Mouse (Mus musculus): ENCODE results near the gene Emp2. TPM values are rescaled to one million over a fixed set of nuclear protein-coding genes. Genes with fewer than 3 reads are reported as not detected.

The Emp2 gene
- polyA plus RNA-seq, 1 experiment from 2014 or later = 48.4 TPM

DNA sequence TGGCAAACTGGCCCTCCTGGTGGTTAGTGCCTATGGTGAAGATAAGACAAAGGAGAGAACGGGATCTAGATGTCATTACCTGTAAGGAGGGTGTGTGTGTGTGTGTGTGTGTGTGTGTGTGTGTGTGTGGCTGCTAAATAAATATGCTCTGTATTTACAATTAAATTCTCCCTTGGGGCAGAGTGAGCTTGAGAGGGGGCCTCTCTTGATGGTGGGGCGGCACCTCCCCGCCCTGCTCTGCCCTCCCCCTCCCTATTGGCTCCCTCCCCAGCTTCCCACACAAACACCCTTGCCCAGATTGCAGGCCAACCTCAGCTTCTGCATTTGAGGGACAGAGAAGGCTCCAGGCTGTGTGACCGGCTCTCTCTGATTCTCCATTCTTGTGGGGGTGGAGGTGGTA lies 1.8 kb downstream of the Emp2 start:
- Histone ChIP-seq H3K9ac (no peak overlapping the region), H3K9me3 (no peaks in the 10 kb centered on the region), H3K27me3 (replicated peaks) (no peaks in the 10 kb centered on the region), H3K27ac (no peak overlapping the region), H3K4me1 (peaks cover 11% of the 10 kb centered on the region), H3K4me3 (replicated peaks) (0 out of 2 replicates have a peak overlapping the region, but pooled peaks have one; percentile 1), H3K36me3 (no peaks in the 10 kb centered on the region), H3K4me2 (peak overlapping the region; percentile 88; the same call in 1 of the 2 replicates)
- WGBS = 59% methylated on average over 4 of the region's 4 CpGs
- ATAC-seq (ENCODE audit: insufficient read depth, low FRiP score, low read depth) = no peak

DNA sequence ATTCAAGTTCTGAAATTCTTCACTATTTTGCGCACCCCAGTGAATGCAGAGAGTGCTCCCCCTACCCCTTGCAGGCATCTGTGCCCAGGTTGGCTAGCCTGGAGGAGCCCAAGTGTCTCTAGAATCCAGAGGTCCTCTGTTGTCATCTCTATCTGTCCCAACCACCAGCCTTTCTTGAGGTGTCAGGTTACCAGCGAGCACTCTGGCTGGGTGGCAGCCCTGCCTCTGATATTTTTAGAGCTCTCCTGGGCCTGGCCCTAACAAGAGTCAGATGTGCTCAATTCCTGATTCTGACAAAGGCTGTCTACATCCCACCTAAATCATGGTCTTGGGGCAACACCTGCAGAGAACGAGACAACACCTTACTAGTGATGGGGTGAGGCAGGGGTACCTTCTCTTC lies 2.7 kb downstream of the Emp2 start:
- Histone ChIP-seq H3K9ac (no peak overlapping the region), H3K4me1 (peaks cover 11% of the 10 kb centered on the region), H3K4me3 (replicated peaks) (no peak overlapping the region), H3K27ac (no peak overlapping the region), H3K9me3 (no peaks in the 10 kb centered on the region), H3K4me2 (no peak overlapping the region), H3K36me3 (no peaks in the 10 kb centered on the region), H3K27me3 (replicated peaks) (no peaks in the 10 kb centered on the region)
- ATAC-seq (ENCODE audit: insufficient read depth, low FRiP score, low read depth) = no peak
- WGBS = 55% methylated on average over 3 of the region's 3 CpGs

DNA sequence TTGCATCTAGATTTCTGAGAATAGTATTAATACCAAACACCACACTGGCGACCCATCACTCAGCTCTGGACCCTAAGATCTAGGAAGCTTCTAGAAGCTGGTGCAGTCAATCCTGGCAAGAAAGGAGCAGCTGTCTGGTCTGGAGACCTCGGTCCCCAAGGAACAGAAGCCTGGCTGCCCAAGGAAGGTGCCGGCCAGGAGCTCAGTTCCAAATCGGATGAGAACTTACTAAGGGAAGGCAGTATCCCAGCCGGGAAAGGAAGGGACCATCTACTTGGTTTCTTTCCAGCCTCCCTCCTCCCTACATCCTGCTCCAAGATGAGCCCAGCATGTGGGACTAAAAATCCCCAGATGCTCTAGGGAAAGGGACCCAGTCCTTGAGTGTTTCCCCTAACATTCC lies 3.3 kb downstream of the Emp2 start:
- Histone ChIP-seq H3K4me2 (no peak overlapping the region), H3K27me3 (replicated peaks) (no peaks in the 10 kb centered on the region), H3K4me1 (peaks cover 11% of the 10 kb centered on the region), H3K27ac (no peak overlapping the region), H3K9ac (no peak overlapping the region), H3K9me3 (no peaks in the 10 kb centered on the region), H3K36me3 (no peaks in the 10 kb centered on the region), H3K4me3 (replicated peaks) (no peak overlapping the region)
- ATAC-seq (ENCODE audit: insufficient read depth, low FRiP score, low read depth) = no peak
- 84% methylated on average over 5 of the region's 5 CpGs for WGBS

DNA sequence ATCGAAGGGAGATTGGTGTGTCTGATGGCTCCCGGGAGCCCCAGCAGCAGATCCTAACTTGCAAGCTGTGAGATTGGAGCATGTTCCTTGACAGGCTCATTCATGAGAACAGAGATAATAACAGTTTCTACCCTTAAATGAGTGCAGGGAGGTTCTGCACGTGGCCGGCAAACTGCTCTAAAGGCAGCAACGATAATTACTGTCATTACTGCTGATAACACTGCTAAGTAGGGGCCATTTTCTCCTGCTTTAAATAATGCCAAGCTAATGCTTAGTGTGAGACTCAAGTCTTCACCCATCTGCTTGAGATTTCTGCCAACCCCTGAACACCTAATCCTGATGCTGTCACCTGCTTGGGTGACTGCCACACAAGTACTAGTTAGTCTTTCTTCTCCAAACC lies 6.4 kb downstream of the Emp2 start:
- Histone ChIP-seq H3K9ac (no peak overlapping the region), H3K27me3 (replicated peaks) (no peaks in the 10 kb centered on the region), H3K36me3 (no peaks in the 10 kb centered on the region), H3K4me1 (peaks cover 3% of the 10 kb centered on the region; the same call in 1 of the 2 replicates), H3K27ac (no peak overlapping the region), H3K9me3 (no peaks in the 10 kb centered on the region), H3K4me2 (no peak overlapping the region), H3K4me3 (replicated peaks) (no peak overlapping the region)
- no peak for ATAC-seq (ENCODE audit: insufficient read depth, low FRiP score, low read depth)
- 62% methylated on average over 5 of the region's 5 CpGs for WGBS

DNA sequence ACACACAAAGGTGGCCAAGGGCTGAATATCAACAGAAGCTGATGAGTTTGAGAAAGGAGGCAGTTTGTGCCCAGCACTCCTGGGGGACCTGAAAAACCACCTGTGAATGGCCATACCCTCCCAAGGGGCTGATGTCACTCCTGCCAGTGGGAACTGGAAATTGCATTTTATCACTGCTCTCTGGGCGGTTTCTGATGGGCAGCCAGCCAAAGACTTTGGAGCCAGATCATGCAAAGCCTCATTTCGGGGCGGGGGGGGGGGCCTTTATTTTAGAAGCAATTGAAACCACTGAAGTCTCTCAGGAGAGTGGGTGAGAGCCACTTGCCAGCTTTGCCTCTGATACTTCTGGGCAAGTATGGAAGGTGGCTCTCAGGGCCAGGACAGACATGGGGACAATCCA lies 7.7 kb downstream of the Emp2 start:
- H3K27me3 ChIP-seq (replicated peaks) = no peaks in the 10 kb centered on the region
- no peak overlapping the region for H3K27ac ChIP-seq
- no peak overlapping the region for H3K4me2 ChIP-seq
- no peak overlapping the region for H3K9ac ChIP-seq
- ATAC-seq (ENCODE audit: insufficient read depth, low FRiP score, low read depth) = no peak
- no peaks in the 10 kb centered on the region for H3K9me3 ChIP-seq
- no peak overlapping the region for H3K4me3 ChIP-seq (replicated peaks)
- 73% methylated on average over 3 of the region's 3 CpGs for WGBS
- no peaks in the 10 kb centered on the region for H3K4me1 ChIP-seq
- H3K36me3 ChIP-seq = no peaks in the 10 kb centered on the region

DNA sequence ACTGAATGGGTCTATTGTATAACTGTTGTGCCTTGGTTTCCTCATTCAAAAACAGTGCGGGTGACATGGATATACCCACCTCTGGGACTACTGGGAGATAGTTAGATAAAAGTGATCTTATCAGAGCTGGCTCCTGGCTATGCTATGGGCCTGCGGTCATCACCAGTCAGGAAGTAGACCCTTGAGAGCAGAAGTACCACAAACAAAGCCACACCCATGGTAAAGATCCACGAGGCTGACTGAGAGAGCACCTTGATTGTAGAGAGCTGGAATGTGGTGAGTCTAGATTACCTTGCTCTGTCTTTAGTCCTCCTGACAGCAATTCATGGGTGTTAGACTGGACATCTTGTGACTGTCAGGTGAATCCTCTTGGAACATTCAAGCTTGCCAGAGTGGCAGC lies 12.4 kb downstream of the Emp2 start:
- Histone ChIP-seq H3K4me2 (no peak overlapping the region), H3K27me3 (replicated peaks) (no peaks in the 10 kb centered on the region), H3K27ac (no peak overlapping the region), H3K9me3 (no peaks in the 10 kb centered on the region), H3K9ac (no peak overlapping the region), H3K36me3 (no peaks in the 10 kb centered on the region; the same call in 1 of the 2 replicates), H3K4me3 (replicated peaks) (no peak overlapping the region), H3K4me1 (peaks cover 10% of the 10 kb centered on the region)
- no peak for ATAC-seq (ENCODE audit: insufficient read depth, low FRiP score, low read depth)
- 59% methylated on average over 3 of the region's 3 CpGs for WGBS

DNA sequence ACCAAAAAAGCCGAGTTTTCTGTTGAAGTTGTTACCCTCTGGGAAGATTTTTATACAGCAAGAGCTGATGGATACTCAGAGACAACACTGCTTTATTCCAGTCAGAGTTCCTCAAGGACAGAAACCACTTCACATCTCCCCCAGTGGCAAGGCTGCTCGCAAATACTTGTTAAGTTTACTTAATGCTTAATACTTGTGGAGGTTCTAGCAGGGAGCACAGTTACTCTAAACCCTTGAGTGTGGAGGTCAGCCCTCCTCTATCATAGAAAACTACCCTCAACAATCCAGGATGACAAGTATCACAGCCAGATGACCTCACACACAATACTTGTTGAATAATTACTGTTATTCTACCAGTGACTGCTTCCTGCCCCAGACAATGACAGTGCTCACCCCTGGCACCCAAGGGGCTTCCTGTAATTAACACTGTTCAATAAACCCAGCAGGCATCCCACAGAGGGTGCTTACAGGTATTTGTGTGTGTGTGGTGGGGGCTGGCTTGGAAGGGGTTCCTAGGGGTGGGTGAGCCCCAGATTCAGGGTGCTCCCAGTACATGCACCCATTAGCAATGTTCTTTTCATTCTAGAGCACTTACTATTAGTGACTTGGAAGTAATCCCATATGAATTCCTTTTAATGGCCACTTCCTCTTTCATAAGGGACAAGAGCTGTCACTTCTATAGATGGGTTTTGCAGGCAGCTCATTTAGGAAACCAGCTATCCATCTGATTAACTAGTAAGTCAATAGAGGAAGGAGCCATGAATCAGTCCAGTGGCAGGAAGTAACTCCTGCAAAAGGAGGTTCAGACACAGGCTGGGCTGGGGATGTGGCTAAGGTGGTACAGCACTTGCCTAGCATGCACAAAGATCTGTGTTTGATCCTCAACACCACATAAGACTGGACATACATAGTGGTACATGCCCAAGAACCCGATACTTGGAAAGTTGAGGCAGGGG lies 13.3 kb downstream of the Emp2 start:
- no peaks in the 10 kb centered on the region for H3K27me3 ChIP-seq (replicated peaks)
- WGBS = 55% methylated on average over 3 of the region's 3 CpGs
- H3K36me3 ChIP-seq = no peaks in the 10 kb centered on the region; the same call in 1 of the 2 replicates
- H3K4me1 ChIP-seq = peaks cover 10% of the 10 kb centered on the region
- H3K9ac ChIP-seq = no peak overlapping the region
- H3K9me3 ChIP-seq = no peaks in the 10 kb centered on the region
- ATAC-seq (ENCODE audit: insufficient read depth, low FRiP score, low read depth) = no peak
- no peak overlapping the region for H3K4me3 ChIP-seq (replicated peaks)
- H3K27ac ChIP-seq = no peak overlapping the region; the same call in 1 of the 2 replicates
- H3K4me2 ChIP-seq = 0 out of 2 replicates have a peak overlapping the region, but pooled peaks have one; percentile 21

DNA sequence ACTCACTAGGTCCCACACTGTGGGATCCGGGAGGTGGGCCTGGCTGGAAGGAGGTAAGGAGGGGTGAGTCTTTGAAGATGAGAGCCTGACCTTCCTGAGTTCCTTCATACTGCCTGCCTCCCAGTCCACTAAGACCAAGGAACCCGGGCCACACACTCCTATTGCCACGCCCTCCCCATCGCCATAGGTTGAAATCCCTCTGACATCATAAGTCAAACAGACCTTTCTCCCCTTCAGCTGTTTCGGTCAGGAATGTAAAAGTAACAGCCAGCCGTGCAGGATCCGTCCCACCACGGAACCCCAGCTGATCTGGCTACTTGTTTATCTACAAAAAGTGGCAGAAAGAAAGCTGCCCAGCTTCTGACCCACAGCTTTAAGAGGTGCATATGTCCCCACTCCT lies 14.1 kb downstream of the Emp2 start:
- no peak overlapping the region for H3K9ac ChIP-seq

DNA sequence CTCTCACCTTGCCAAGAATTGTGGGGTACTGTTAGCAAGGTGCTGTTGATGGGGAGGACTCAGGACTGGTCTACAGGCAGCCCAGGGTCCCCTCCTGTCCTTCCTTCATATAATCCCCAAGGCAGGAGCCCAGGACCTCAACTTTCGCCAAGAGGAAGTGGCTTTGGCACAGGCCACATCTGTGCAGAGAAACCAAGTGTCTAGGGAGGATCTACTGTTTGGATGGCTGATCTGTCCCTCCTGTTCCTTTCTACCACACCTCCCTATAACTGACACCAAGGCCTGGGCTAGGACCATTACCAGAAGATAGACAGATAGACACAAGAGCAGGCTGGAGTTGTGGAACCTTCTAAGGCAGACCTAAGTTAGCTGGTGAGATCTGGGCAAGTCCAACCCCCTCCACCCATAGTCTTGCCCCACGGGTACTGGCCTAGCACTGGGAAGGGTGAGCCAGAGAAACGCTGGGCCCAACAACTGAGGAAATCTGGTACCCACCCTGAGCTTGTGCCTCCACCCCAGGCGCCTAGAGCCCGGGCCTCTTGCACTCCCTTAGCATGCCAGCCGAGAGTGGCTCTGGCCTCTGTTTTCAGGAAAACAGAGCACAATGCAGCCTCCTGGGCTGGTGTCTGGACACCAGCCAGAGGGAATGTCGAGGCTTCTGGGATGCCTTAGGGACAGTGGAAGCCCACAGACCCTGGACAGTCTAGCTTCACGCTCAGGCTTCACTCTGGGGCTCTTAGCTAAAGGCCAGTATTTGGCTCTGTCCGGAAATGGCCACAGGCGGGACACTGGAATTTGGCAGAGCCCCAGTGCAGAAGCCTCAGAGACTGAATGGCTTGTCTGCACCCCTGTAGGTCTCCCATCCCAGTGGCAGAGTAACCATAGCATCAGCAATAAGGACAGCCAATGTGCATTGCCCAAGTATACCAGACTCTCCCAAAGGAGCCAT lies 15.8 kb downstream of the Emp2 start:
- Histone ChIP-seq H3K4me3 (replicated peaks) (no peak overlapping the region), H3K9me3 (no peaks in the 10 kb centered on the region), H3K27ac (no peak overlapping the region), H3K36me3 (no peaks in the 10 kb centered on the region; the same call in 1 of the 2 replicates), H3K27me3 (replicated peaks) (no peaks in the 10 kb centered on the region), H3K9ac (no peak overlapping the region), H3K4me1 (peaks cover 10% of the 10 kb centered on the region), H3K4me2 (no peak overlapping the region)
- WGBS = 80% methylated on average over 10 of the region's 10 CpGs
- 0 out of 2 replicates have a peak, but pooled peaks have one; percentile 5 for ATAC-seq (ENCODE audit: insufficient read depth, low FRiP score, low read depth)

More for the DNA sequence above, 14.1 kb downstream of the Emp2 start:
- Histone ChIP-seq H3K4me2 (peak overlapping the region; percentile 21; the same call in 1 of the 2 replicates), H3K9me3 (no peaks in the 10 kb centered on the region), H3K36me3 (no peaks in the 10 kb centered on the region; the same call in 1 of the 2 replicates), H3K4me1 (peaks cover 10% of the 10 kb centered on the region), H3K27ac (no peak overlapping the region; the same call in 1 of the 2 replicates), H3K4me3 (replicated peaks) (no peak overlapping the region), H3K27me3 (replicated peaks) (no peaks in the 10 kb centered on the region)
- peak; percentile 71 for ATAC-seq (ENCODE audit: insufficient read depth, low FRiP score, low read depth)
- 17% methylated on average over 8 of the region's 8 CpGs for WGBS

DNA sequence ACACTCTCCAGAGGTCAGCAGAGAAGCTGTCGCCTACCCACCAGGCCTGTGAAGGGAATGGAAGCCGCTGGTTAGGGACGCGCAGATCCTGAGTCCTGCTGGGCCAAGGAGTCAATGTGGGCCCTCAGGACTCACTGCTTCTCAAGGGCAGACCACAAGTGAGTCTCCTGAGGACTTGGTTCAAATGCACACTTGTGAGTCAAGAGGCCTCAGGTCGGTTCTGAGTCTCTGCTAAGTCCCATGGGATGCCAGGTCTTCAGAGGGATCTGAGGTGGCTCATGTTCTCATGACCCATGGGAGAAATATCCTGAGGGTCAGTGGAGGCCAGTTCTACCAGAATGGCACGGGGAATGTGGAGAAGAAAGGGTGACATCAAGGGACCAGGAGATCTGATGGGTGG lies 25.7 kb downstream of the Emp2 start:
- Histone ChIP-seq H3K36me3 (no peaks in the 10 kb centered on the region), H3K27me3 (replicated peaks) (no peaks in the 10 kb centered on the region), H3K4me3 (replicated peaks) (no peak overlapping the region), H3K9ac (no peak overlapping the region), H3K4me1 (no peaks in the 10 kb centered on the region), H3K9me3 (no peaks in the 10 kb centered on the region), H3K4me2 (no peak overlapping the region), H3K27ac (no peak overlapping the region)
- 87% methylated on average over 6 of the region's 6 CpGs for WGBS
- ATAC-seq (ENCODE audit: insufficient read depth, low FRiP score, low read depth) = no peak

DNA sequence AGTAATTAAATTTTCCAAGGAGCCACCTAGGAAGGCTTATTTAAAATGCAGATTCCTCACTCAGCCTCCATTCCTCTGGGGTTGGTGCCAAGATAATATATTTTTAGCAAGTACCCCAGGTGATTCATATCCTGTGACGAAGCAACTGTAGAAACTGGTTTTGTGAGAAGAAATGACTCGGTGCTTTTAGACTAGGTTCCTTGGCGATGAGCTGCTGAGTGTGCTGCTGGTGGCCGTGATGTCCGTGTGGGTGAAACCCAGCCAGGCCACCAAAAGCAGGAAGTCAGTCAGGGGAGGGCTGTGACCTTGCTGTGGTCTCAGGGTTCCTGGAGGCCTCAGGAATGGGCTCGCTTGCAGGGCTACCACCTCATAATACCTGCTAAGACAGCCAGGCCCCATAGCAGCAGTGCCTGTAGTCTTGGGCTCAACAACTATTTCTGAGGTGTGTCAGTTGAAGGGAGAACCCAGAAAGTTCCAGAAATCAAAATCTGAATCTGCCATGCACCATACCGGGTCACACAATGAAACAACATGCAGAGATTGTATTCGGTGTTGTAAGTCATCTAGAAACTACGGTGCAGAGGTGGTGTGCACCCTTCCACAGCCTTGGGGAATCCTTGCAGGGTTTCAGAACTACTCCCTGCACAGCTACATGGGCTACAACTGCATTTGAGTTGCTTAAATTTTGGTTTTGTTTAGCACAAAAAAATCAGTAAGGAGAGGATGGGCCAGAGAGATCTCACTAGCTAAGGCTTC lies 27.1 kb downstream of the Emp2 start:
- no peak overlapping the region for H3K4me3 ChIP-seq (replicated peaks)
- no peaks in the 10 kb centered on the region for H3K27me3 ChIP-seq (replicated peaks)
- no peaks in the 10 kb centered on the region for H3K4me1 ChIP-seq
- ATAC-seq (ENCODE audit: insufficient read depth, low FRiP score, low read depth) = no peak
- no peak overlapping the region for H3K4me2 ChIP-seq
- H3K9me3 ChIP-seq = no peaks in the 10 kb centered on the region
- no peaks in the 10 kb centered on the region for H3K36me3 ChIP-seq
- H3K9ac ChIP-seq = no peak overlapping the region
- no peak overlapping the region for H3K27ac ChIP-seq
- WGBS = 66% methylated on average over 9 of the region's 9 CpGs

Data from stomach, embryonic 15.5 days (tissue).